Mouse (Mus musculus) frontal cortex, adult (tissue): ENCODE results near the gene Gnaq.

Experiments used
- ATAC-seq: cut with Nextera tagmentation; 2 replicates; pipeline ENCODE4 v1.9.2; 2017; ENCODE audit warnings: mild to moderate bottlenecking, moderate library complexity, mixed read lengths; ENCODE audit not compliant: low TSS enrichment

Gene Gnaq

DNA sequence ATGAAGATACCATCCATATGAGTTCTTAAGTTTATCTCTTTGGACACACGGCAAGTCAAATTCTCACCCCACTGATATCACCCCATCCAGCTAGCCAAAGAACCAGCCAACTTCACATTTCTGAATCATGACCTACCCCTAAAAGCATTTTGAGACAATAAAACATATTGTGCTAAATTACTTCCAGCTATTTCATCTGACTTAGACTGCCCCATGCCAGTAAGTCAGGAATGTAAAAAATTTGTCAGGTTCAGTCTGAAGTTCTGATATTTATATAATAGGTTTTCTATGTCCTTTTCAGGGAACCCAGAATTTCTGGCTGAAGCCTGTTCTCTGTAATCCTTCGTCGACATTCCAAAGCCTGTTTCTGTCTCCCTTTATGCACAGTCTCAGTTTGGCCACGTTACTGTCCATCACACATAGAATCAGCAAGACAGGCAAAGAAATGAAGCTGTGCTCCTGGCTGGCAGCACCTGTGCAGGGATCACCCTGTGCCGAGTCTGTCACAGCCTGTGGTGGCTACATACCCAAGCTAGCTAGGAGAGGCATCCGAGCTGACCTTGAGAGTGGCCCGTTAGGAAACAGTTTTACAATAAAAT is 233.9 kb downstream of the Gnaq start:
- no peak; the same call in 1 of the 2 replicates for ATAC-seq

DNA sequence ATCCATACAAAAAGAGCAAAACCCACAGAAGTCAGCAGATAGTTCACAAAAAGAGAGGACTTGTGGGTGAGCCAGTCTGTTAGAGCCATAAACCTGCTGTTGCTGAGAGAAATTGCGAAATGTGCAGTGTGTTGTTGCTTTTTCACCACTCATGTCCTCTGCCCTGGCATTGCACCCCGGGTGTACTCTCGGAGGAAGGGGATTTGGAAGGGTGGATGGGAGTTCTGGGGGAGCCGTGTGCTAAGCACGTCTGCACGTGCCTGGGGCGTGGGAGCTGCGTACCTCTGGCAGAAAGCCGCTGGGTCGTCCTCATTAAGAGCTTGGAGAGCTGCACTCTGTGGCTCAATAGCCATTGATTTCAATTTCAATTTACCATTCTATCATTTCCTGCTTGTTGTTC is 234.6 kb downstream of the Gnaq start:
- peak; percentile 35 for ATAC-seq

DNA sequence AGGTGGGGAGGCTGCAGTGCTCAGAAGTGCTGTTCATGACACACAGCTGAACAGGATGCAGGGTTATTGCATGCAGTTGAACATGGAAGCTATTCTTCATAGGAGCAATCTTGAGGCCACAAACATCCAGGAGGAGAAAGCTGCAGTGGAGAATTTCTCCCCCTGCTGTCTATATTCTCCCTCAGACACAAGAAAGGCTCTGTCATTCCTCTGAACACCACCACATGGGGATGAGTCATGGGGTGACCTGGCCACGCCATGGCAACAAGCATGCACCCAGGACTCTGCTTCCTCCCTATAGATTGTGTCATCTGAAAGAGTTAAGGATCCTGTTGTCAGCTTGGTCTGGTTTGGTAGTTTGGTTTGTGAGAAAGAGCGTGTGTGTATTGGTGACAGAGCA is 239.0 kb downstream of the Gnaq start:
- ATAC-seq = no peak

DNA sequence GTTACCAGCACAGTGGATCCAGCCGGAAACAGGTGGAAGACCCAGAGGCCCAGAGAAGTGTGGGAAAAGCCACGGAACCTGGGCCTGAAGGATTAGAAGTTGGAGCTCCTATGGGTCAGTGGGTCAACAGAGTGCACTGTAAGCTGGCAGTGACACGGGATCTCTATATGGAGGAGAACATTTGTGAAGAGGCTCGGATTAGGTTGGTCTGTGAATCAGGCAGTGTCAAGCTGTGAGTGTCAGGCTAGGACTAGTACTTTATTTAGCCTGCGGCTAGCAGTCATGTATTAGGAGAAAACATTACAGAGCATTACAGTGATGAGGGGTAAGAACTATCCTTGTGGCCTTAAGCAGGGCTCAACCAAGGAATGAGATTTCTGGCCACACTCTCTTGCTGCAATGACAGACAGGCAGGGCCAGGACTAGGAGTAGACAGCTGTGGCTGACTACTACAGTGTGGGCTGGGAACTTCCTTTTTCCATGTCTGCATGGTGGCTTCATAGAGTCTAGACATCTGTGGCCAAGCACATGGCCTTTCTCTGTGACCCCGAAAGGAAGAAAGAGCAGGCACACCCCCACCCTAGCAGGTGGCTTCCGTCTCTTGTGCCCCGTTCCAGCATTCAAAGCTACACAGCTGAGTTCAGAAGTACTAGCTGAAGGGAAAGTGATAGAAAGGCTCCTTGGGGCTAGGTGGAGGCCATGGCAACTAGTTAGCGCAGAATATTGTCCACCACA is 240.3 kb downstream of the Gnaq start:
- peak; percentile 58 for ATAC-seq

DNA sequence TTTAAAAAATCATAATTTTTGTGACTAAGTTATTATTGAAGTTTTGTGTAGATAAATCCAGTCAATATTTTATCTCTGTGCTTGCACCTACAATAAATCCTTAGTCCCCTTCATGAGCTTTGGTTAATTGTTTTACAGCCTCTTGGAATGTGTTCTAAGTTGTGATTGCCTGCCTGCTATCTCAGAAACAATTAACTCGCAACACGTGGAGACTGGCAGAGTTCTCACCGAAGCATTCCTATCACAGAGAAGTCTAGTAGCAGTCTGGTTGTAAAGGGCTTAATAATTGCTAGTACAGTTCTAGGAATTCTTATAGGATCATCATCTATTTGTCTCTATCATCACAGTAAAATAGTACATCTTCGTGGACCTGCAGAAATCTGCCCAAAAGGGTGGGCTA is 243.2 kb downstream of the Gnaq start:
- ATAC-seq = no peak

DNA sequence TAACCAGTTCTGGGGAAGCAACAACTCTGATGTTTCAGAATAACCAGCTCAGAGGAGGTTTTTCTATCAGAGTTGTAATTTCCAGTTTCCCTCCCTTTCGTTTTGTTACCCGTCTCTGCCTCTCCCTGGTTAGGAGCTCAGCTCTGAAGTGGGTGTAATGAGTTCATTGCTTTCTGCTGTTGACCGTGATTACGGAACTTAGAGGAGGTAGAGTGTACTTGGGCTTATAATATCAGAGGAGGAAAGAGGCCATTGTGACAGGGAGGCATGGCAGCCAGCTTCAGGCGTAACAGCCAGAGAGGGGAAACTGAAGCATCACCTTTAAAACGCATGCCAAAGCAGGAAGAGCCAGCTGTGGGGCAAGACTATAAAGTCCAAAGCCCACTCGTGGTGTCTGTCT is 245.9 kb downstream of the Gnaq start:
- ATAC-seq = peak; percentile 38; the same call in 1 of the 2 replicates

DNA sequence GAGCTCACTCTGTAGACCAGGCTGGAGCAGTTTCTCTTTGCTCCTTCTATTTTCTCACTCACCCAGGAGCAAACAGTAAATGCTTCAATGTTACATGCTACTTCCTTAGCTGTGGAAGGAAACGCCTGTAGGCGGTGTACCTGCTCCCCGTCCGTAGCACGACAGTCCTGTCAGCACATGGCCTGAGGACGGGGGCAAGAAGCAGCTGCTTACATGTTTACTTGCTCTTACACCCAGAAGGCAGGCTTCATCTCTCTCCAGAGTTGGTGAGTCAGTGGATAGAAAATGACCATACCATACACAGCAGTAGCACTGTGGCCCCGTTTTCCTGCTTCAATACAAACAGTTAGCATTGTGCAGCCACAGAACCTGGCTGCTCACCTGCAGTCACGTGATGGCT is 247.1 kb downstream of the Gnaq start:
- ATAC-seq = no peak

DNA sequence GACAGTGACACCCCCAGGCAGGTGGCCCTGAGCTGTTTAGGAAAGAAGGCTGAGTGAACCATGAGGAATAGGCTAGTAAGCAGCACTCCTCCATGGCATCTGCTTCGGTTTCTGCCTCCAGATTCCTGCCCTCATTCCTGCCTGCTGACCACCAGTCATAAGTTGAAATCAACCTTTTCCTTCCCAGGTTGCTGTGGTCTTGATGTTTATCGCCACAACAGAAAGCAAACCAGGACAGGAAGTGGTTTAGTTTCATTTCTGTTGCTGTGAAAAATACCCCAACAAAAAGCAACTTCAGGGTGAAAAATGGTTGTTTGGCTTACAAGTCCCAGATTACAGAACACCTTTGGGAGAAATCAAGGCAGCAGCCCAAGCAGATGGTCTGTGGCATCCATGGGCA is 249.8 kb downstream of the Gnaq start:
- ATAC-seq = no peak

DNA sequence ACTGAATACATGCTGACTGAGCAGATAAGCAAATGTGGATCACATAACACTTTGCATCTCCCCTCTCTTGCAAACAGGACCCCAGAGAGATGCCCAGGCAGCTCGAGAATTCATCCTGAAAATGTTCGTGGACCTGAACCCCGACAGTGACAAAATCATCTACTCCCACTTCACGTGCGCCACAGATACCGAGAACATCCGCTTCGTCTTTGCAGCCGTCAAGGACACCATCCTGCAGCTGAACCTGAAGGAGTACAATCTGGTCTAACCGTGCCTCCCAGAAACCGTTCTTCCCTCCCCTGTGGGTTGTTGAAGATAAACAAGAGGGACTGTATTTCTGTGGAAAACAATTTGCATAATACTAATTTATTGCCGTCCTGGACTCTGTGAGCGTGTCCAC is 250.5 kb downstream of the Gnaq start:
- ATAC-seq = no peak

DNA sequence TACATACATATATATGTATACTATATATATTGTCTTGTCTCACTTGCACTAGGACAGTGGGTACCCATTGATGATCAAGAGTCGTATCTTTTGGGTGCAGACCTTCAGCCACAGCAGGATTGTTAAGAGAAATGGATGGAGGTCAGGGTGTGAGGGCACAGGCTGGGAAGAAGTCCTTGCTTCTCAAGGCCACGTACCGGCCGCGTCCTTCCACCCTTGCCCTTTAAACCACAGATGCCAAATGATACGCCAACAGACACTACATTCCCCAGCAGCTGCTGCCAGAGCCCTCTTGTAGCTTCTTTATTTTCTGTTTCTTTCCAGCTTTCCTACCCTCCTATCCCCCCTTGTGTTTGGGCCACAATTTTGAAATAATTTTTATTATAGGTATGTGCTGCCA is 251.5 kb downstream of the Gnaq start:
- ATAC-seq = no peak

DNA sequence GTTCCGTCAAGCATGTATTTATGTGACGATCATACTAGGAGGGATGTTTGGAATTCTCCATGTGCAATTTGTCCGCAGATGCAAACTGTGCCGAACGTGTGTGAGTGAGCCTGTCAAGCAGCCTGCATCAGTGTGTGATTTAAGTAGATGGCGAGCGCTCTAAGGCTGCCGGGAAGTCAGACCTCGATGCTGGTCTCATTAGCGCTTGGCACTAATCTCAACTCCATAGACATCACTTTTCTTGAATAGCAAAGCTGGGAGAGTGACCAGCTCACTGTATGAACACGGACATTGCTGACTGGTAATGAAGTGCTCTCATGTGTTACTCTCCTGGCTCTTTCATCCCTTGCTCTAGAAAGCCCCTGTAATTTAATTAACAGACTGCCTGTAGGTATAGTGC is 252.3 kb downstream of the Gnaq start:
- ATAC-seq = no peak

DNA sequence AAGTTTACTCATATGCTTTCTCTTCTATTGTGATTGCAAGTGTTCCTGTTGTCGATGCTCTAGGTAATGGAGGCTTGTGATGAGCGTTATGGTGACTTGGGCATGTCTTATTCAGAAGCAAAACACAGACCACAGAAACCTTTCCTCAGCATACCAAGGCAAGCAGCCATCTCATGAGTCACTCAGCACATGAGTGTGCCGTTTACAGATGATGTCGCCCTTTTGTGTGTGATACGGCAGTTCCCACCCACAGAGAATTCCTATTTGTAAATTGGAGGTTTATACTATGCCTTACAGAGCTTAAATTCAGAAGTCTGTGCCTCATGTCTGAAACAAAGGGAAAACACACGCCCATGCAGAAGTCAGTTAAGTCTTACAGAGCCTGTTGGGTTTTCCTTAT is 253.9 kb downstream of the Gnaq start:
- peak; percentile 78 for ATAC-seq

DNA sequence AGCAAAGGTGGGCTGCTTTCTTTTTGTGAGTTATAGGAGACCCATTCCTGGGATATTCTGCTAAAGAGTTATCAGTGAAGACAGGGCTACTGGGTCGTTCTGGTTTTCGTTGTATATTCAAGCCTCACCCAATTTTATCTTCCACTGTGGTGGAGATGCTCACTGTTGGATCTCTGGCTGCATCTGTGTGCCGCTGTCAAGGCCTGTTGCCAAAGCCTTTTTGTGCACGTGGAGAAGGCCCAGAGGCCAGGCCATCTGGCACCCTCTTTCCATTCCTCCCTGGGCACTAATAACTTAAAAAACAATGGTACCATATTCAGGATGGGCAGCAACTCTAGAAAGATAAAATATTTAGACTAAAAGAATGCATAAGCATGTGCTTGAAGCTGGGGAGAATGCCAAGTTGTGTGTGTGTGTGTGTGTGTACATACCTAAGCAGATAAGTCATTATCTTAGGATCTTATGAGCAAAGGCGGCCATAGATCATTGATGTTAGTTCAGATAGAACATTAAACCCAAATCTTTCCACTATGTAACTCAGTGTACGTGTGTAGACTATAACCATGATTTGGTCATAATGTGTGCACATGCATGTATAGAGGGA is 257.7 kb downstream of the Gnaq start:
- ATAC-seq = no peak

DNA sequence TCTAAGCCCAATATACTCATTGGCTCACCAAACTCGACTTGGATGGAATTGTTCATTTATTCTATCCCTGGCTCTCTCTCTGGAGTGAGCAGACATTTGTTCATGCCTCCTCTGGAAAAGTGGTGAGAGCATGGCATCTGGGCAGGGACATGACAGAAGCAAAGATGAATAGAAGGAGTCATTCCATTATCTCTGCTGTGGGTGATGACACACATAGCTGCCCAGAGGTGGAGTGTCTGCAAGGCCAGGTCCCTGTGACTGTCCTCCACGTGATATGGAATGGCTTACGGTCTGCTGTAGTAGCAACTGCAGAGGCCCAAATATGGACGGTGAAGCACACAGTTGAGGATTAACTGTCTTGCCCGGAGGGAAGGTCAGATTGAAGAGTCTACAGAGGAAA is 261.8 kb downstream of the Gnaq start:
- ATAC-seq = no peak

DNA sequence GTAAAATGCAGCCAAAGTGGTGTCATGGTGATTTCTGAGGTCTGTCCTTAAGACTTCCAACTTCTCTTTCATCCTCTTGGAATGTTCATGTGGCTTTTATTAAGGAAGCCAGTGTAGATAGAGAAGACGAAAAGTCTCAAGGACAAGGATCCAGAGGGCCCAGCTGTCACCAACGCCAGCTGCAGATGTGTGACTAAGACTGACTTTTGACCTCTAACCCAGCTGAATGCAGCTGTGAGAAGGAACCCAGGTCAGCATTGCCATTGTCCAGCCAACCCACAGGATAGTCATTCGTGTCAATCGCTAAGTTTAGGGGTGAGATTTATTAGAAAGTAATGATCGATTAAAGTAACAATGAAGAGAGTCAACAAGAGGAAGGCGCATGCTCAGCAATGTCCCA is 270.5 kb downstream of the Gnaq start:
- ATAC-seq = no peak

DNA sequence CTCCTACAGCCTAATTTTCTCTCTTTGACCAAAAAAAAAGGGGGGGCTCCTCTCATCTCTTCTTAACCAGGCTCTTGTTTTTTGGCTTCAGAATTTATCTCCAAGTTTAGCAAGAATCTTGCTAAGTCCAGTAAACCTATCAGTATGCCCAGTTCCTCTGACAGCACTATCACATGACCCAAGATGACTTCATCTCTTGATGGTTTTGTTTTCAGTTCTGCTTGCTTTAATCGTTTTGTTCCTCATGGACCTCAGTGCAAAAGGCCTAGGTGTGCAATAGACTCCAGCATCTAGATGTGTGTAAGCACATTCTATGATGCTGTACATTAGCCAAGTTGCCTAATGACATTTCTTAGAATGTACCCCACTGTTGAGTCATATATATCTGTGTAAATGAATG is 275.1 kb downstream of the Gnaq start:
- ATAC-seq = no peak

DNA sequence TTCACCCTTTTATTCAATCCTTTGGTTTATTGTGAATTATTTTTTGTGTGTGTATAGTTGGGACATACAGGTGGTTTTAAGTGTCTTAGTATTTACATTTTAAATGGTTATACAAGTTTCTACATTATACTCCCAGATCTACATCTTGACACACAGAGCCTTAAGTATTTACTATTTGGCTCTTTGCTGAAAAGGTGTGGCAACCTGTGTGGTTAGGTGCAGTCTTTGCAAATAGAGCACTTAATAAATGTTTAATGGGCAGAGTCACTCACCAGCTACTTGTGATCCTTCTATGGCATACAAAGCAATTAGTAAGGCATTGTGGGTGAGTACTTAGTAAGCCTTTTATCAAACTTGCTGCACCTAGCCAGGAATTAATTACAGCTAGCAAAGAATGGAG is 278.7 kb downstream of the Gnaq start:
- ATAC-seq = no peak

DNA sequence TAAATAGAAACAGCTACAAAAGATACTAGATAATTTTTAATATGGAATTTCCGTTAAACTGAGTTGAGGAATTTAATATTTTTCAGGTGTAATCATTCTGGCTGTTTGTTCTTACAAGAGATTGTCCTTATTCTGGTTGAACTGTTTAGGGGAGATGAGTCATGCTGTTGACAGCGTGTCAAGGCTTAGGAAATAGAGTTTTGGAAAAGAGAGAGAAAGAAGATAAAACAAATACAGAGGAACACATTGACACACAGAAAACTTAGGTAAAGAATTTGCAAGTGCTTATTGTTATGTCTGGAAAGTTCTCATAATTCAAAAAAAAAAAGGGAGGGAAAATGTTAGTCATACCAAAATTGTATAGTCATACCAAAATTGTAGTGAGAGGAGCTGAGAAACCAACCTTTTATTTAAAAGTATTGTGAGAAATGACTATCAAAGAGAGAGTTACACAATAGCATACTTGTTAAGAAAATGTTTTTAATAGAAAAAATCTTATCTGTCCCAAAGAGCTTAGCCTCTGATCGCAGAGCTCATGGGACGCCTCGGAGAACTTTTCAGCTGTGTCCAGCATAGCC is 285.5 kb downstream of the Gnaq start:
- ATAC-seq = no peak

DNA sequence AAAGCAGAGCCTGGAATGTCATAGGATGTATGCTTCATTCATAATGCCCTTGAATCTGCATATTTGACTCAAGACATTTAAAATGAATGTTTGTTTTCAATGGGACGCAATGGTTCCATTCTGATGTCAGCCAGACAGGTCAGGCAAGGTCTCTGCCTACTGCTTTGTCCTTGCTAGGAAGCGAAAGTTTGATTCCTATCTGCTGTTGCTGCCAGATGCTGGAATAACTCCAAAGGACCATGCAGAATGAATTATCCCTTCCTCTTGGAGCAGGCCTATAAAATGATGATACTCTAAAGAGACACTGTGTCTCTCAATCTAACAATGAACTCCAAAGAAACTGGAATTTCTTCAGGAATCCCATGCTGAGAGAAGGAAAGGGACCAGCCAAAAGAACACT is 293.0 kb downstream of the Gnaq start:
- no peak for ATAC-seq

DNA sequence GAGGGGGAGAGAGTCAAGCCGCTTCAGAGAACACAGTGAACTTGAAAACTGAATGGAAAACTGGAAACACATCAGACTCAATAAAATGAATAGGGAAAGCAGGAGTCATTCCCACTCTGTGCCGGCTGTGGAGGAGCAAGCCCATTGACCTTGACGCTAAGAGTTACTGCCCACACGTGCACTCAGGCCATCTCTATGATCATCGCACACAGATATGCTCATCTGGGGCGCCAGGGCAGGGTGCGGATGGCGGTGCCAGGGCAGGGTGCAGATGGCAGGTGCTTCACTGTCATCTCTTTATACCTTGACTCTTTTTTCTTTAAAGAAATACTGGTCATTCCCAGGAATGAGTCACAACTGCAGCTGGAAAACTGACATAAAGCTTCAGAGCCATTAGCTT is 298.7 kb downstream of the Gnaq start:
- ATAC-seq = no peak

DNA sequence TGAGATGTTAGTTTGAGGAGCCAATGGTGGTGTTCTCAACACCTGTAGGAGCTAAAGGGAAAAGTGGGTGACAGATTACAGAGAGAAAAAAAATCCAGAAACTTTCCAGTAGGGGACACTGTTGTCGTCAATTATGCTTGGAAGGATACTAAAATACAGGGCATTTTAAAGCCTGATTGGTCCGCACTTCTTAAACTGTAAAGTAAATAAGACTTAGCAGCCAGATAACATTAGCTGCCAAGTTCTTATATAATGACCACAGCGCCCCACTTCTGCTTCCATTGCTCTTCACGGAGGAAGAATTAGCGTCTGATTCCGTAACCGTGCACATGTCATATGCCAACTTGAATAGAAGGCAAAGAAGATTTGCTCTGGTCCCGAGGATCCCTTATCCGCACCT is 302.2 kb downstream of the Gnaq start:
- 0 out of 2 replicates have a peak, but pooled peaks have one; percentile 31 for ATAC-seq

DNA sequence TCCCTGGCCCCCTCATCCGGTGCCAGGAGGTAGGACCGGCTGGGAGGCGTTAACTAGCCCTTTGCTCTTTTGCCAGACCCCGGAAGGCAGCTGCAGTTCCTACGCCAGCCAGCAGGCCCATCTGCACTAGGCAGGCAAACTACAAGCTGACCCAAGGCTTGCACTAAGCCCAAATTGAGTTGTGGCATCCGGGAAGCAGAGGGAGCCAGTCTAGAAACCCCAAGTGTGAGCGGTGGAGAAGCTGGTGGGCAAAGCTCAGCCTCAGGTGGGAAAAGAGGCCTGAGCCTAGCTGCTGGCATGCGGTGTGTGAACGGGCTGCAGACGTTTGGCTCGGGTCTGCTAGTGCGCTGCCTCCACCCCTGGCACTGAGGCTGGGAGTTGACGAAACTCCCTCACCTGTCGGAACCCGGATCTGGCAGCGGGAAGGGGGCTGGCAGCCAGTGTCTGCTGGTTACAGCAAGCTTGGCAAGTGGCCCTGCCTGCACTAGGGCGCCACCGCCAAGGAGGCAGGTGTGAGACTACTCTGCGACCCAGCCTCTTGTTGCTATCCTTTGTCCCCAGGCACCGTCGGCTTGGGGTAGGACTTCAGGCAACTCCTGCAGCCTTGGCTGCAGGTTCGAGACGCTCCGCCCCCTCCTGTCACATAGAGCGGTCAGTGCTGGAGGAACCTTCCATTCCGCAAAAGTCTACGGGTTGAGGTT is 303.1 kb downstream of the Gnaq start, which contains the start of gene Gna14:
TSS of gene Gna14 (plus strand) at position 232 of the 701 bp plus-strand sequence.
- 0 out of 2 replicates have a peak, but pooled peaks have one; percentile 48 for ATAC-seq
